Mouse (Mus musculus) megakaryocyte-erythroid progenitor cell, adult 5-6 weeks (primary cell): Measurements from ENCODE around the gene Gtf3a. TPM values are rescaled to one million over a fixed set of nuclear protein-coding genes. Genes with fewer than 3 reads are reported as not detected.
"Not testable (repeated sequence)": the region's sequence is repeated elsewhere in the genome, so short reads cannot be mapped to it uniquely, and the experiment has no call there.

Source experiments
- ATAC-seq: replicated peaks from 2 replicates; pipeline ENCODE4 v1.8.0; 2016; ENCODE audit warnings: mild to moderate bottlenecking, inconsistent platforms; ENCODE audit not compliant: severe bottlenecking, poor library complexity, low FRiP score, low TSS enrichment
- total RNA-seq, 2 experiments: library from RNA; stranded (forward) in 1 of 2; stranded (reverse) in 1 of 2; fragments of 200-1000, 215-1000 nt in 1 of 2; fragments of >200 nt in 1 of 2; fragmentation: Nextera tagmentation in 1 of 2; gene quantifications; 2 replicates each; pipeline ENCODE4 v1.2.3; 2014 to 2017

Gtf3a gene
- 70.1 and 96.8 TPM in 2 replicates for total RNA-seq (2014; fragmentation: Nextera tagmentation)
- total RNA-seq (2017) = 144 and 151 TPM in 2 replicates

- ATAC-seq = peak; percentile 86
Measured at GRCm38 (mm10) chr5:146948508-146949088, at the start of gene Gtf3a. Gene Gtf3a (plus strand): TSS chr5:146948657.

DNA sequence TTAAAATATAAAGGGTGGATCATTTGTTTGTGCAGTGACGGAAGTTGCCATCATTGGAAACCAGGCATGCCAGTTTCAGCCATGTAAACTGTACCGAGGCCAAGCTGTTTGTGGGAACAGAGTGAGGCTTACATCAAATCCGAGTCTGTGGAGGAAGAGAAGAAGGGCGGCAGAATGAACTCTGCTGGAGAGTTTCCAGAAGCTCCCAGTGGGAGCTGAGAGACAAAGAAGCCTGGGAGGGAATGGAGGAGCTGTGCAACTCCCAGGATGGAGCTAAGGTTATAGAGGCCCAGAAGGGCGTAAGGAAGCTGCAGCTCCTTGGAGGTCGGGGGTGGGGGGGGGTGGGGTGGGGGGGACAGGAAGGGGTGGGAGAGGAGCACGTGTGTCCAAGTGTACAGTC lies 48.1 kb upstream of the Gtf3a start:
- no peak for ATAC-seq

GRCm38 (mm10) chr5:146901501-146901900 lies 47.0 kb upstream of the Gtf3a start:
- ATAC-seq = no peak

GRCm38 (mm10) chr5:146904404-146904803 lies 44.1 kb upstream of the Gtf3a start:
- peak; percentile 79 for ATAC-seq

DNA sequence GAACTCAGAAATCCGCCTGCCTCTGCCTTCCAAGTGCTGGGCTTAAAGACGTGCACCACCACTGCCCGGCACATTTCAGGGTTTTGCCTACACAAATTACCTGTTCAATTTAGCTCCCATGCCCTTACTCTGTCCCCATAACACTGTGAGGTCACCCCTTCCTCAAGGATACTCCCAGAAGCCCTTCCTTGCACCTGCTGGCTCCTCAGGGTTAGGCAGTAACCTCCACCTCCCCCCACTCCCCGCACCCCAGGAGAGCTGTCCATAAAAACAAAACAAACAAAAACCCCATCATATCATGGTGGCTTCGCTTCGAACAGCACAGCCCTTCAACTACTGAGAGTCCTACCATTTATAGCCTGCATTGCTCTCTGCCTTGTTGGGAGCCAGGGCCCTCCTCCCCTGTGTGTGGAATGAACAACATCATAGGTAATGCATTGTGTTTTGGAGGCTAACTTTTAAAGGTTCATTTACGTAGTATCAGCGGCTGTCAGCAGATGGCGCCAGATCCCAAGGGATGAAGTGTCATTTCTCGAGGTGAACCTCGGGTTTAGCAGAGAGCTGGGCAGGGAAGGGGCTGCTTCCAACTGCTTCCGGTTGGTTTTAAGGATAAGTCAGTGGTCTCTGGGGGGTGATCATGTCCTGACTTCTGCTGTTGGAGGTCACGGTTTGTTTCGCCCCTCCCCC lies 42.8 kb upstream of the Gtf3a start:
- peak; percentile 76 for ATAC-seq

DNA sequence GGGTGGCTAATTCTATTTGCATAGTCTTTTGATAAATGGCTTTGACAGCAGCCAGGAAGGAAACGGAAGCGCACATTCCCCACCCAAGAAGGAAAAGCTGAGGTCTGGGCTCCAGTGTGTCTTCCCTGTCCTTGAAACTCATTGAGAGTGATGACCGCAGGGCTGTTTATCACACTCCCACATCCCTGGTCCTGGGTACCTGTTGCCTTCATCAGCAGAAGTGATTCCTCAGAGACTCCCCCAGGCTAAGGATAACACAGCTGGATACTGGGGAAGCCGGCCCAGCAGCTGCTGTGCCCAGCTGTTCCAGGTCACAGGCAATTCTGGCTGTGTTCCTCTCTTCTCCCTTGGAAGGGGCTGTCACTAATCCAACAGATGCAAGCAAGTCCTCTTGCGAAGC lies 40.9 kb upstream of the Gtf3a start:
- ATAC-seq = no peak

DNA sequence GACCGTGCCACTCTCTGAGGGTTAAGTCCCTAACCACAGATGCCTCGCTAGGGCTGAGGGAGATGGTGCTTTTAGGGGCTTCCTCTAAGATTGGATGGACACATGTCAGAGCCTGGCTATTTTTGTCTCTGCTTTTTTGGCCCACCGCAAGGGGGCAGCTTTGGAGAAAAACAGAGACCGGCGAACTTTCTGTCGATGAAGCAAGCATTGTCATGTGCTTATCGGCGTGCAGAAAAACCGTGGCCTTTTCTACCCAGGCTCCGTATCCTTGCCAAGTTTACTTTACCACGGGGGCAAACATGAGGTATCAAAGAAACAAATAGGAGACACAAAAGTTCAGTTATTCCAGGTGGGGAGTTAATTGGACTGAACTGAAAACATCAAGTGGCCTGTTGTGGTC lies 39.8 kb upstream of the Gtf3a start:
- ATAC-seq = no peak

GRCm38 (mm10) chr5:146912206-146912605 lies 36.3 kb upstream of the Gtf3a start:
- ATAC-seq = no peak

- no peak for ATAC-seq
Measured at GRCm38 (mm10) chr5:146913355-146913754, 35.1 kb upstream of the Gtf3a start.

DNA sequence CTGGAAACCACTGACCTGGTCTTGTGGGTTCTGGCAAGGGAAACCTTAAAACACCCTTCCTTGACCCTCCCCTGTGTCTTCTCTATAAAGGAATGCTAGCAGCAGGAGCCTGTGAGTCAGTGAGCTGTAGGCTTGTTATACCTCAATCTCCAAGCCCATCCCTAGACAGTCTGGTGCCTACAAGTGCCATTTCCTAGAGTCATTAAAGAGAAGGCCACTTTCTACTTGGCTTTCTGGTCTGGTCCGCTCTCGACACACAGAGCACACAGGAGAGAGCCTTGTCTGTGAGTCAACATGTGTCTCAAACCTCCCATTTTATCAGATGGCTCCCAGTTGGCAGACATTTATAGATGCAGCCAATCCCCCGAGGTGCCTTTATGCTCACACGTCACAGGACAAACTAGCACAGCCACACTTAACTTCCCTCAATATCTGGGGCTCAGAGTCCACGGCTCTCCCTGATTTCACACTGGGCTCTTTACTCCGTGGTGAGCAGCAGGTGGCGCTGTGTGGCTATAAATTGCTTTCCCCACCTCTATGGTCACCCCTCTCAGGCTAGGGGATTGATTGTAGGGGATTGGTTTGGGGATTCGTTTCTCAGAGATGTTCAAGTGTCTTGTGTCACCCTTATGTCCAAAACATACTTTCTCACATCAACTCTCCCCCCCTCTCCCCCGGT lies 34.2 kb upstream of the Gtf3a start:
- peak; percentile 78 for ATAC-seq

- no peak for ATAC-seq
Measured at GRCm38 (mm10) chr5:146916273-146916672, 32.2 kb upstream of the Gtf3a start.

- no peak for ATAC-seq
Measured at GRCm38 (mm10) chr5:146916806-146917205, 31.7 kb upstream of the Gtf3a start.

DNA sequence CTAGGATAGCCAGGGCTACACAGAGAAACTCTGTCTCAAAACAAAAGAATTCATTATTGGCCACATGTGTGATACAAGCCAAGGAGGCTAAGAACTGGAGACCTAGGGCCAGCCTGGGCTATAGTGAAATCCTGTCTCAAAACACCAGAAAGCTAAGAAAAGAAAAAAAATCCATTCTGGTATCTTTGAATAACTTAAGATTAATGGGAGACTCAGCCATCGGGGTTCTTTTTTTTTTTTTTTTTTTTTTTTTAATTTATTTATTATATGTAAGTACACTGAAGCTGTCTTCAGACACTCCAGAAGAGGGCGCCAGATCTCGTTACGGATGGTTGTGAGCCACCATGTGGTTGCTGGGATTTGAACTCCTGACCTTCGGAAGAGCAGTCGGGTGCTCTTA lies 31.1 kb upstream of the Gtf3a start:
- not testable (repeated sequence) for ATAC-seq

GRCm38 (mm10) chr5:146919874-146920273 lies 28.6 kb upstream of the Gtf3a start:
- ATAC-seq = no peak

DNA sequence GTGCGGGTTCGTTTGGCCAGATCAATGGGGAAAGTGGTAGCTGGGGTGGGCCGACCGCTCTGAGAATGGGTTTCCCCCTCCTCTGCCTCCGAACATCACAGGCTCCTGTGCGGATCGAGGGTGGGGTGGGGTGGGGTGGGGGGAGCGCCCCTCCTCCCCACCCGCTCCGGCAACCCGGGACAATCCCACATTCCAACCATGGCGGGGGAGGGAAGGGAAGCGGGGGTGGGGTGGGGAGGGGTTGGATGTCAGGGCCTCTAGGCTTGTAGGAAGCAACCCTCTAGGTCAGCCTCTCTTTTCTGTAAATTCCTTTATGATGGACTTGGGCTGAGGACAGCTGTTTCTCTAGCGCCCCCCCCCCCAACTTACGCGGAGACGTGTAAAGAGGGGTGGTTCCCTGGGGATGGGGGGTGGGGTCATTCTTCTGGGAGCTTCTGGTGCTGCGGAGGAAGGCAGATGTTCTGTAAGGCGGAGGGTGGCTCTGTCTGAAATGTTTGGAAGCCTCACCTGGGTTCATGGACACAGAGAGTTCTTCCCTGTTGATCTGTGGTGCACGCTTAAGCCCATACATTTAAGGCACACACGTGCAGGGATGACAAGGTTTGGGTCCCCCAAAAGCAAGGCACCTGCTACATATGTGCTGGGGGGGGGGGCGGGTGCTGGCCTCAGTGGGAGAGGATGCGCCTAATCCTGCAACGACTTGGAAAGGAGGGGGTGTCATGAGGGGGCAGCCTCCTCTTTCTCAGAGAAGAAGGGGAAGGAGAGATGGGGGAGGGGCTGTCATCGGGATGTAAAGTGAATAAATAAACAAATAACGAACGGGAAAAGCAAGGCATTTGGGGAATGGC lies 27.9 kb upstream of the Gtf3a start:
- no peak for ATAC-seq

DNA sequence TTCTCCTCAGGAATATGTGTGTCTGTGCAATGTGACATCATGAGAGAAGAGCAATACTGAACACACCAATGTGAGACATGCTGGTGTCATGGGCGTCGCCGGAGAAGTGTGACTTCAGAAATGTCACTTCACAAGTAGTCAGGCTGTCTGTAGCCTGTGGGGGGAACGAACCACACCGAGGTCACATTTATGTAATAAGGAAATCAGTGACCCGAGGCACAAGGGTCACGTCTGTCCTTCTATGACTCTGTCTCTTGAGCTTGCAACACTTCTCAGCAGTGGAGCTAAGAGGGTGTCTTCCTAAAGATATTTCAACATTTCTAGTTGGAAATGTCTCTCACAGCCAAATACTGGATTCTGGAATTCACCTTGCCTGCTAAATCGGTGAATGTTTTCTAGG lies 27.2 kb upstream of the Gtf3a start:
- ATAC-seq = no peak

GRCm38 (mm10) chr5:146923547-146923946 lies 24.9 kb upstream of the Gtf3a start:
- ATAC-seq = no peak

GRCm38 (mm10) chr5:146926673-146927072 lies 21.8 kb upstream of the Gtf3a start:
- ATAC-seq = 0 out of 2 replicates have a peak, but pooled peaks have one; percentile 30

- no peak for ATAC-seq
Measured at GRCm38 (mm10) chr5:146931422-146931821, 17.0 kb upstream of the Gtf3a start.
